Mouse (Mus musculus): ENCODE measurements around the gene Arhgef1.
"Not testable (repeated sequence)": the region's sequence is repeated elsewhere in the genome, so short reads cannot be mapped to it uniquely, and the experiment has no call there.

The Arhgef1 gene

GRCm38 (mm10) chr7:24890281-24891216, 12.2 kb upstream of the Arhgef1 start:
- peak; percentile 84 for DNase-seq (ENCODE audit: low read depth)

GRCm38 (mm10) chr7:24891241-24892124, 11.2 kb upstream of the Arhgef1 start:
- no peak for DNase-seq (ENCODE audit: low read depth)

GRCm38 (mm10) chr7:24892125-24892583, 10.6 kb upstream of the Arhgef1 start:
- DNase-seq (ENCODE audit: low read depth), result no peak

DNA sequence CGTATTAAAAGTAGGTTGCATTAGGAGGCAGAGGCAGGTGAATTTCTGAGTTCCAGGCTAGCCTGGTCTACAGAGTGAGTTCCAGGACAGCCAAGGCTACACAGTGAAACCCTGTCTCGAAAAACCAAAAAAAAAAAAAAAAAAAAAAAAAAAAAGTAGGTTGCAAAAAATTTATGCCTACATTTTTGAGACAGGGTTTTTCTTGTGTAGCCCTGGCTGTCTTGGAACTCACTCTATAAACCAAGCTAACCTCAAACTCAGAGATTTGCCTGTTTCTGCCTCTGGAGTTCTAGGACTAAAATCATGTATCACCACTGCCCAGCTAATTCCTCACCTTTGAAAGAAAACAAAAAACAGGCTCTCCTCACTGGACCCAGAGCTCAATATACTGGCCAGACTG, 7.0 kb upstream of the Arhgef1 start:
- DNase-seq (ENCODE audit: low read depth), result not testable (repeated sequence)

DNA sequence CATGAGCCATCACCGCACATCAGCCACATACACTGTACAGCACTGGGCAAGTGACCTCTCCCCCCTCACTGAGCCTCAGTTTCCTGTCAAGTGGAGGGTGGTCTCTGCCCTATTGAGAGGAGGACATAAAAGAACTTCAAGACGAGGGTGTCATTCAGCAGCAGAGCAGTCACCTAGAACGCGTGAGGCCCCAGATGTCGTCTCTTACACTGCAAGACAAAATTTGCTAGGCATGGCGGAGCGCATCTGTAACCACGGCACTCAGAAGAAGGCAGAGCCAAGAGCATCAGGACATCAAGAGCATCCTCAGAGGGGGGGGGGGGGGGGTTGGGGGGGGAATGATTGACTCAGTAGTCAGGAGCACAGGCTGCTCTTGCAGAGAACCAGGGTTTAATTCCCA, 6.4 kb upstream of the Arhgef1 start:
- no peak for DNase-seq (ENCODE audit: low read depth)

GRCm38 (mm10) chr7:24897224-24897623, 5.5 kb upstream of the Arhgef1 start, which contains the start of gene Cd79a:
TSS of gene Cd79a (plus strand) at chr7:24897381.
- no peak for DNase-seq (ENCODE audit: low read depth)

GRCm38 (mm10) chr7:24897959-24898358, 4.8 kb upstream of the Arhgef1 start:
- no peak for DNase-seq (ENCODE audit: low read depth)

- DNase-seq (ENCODE audit: low read depth), result no peak
These were observed 1.6 kb upstream of the Arhgef1 start for GRCm38 (mm10) chr7:24901114-24901513.

DNA sequence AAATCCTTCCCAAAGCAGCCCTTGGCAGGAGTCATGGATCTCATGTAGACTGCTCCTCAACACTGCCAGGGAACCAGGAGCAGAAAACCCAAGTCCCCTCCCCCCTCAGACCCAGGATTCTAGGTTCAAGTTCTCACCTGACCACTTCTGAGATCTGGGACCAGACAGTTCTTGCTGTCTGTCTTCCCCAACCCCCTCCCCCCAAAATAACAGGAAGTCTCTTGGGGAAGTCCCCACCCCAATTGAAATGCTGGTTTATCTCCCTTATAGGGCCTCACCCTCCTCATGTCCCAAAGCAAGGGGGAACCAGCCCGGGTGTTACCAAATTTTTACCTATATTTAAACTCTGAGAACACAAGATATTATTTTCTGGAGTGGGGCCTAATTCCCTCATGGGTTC, 870 bp upstream of the Arhgef1 start:
- DNase-seq (ENCODE audit: low read depth), result no peak

DNA sequence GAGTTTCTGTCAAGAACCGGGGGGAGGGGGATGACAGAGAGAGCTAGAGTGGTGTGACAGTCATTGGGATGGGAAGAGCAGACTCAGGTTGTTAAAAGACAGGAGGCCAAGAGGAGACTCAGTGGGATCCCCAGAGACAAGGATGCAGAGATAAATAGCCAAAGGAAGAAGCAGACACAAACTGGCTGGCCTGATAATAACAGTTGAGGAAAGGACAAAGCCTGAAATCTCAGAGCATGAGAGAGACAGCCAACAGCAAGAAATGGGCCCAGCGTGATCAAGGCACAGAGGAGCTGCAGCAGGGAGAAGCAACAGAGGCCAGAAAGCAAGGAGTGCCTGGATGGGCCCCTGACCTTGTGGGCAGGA, 465 bp upstream of the Arhgef1 start:
- no peak for DNase-seq (ENCODE audit: low read depth)

- no peak for DNase-seq (ENCODE audit: low read depth)
These were observed 723 bp downstream of the Arhgef1 start for GRCm38 (mm10) chr7:24903444-24903825.

- peak; percentile 95 for DNase-seq (ENCODE audit: low read depth)
These were observed 1.4 kb downstream of the Arhgef1 start for GRCm38 (mm10) chr7:24904070-24904483.

GRCm38 (mm10) chr7:24904936-24905335, 2.2 kb downstream of the Arhgef1 start:
- DNase-seq (ENCODE audit: low read depth), result peak; percentile 80

DNA sequence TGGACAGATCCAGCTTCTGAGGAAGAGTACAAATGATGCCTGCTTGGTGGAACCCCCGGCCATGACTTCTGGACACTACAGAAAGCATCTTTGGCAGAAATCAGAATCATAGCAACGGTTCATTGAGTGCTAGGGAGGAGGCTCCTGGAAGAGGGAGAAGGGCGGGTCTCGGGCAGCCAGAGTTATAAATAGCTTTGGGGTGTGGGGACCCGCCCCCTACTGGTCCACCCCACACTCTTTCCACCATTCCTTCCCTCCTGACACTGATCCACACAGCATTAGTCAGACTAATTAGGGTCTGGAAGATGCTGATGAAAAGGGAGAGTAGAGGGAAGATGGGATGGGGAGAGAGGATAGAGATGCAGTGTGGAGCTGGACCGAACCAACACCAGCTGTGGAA, 3.8 kb downstream of the Arhgef1 start:
- DNase-seq (ENCODE audit: low read depth), result no peak

GRCm38 (mm10) chr7:24907211-24907748, 4.6 kb downstream of the Arhgef1 start:
- no peak for DNase-seq (ENCODE audit: low read depth)

- DNase-seq (ENCODE audit: low read depth), result no peak
These were observed 9.8 kb downstream of the Arhgef1 start for GRCm38 (mm10) chr7:24912480-24912879.

GRCm38 (mm10) chr7:24918763-24919323, 16.1 kb downstream of the Arhgef1 start:
- DNase-seq (ENCODE audit: low read depth), result no peak

DNA sequence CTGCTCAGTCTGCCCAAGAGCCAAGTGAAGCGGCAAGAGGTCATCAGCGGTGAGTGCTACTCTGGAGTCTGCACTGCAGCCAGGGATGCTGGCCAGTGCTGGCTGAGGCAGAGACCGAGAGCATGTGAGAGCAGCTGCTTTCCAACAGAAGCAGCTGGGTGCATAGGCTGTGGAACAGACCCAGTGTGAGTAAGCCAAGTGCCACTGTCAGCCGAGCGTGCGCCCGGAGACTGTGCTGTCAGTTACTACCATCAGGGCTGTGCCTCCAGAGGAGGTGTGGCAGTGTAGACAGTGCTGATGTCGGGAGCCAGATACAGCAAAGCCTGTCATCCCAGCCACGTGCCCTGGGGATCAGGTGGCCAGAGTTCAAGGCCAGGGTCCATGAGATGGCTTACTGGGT, 17.0 kb downstream of the Arhgef1 start:
- DNase-seq (ENCODE audit: low read depth), result no peak

- DNase-seq (ENCODE audit: low read depth), result no peak
These were observed 27.8 kb downstream of the Arhgef1 start for GRCm38 (mm10) chr7:24930475-24930874.

DNA sequence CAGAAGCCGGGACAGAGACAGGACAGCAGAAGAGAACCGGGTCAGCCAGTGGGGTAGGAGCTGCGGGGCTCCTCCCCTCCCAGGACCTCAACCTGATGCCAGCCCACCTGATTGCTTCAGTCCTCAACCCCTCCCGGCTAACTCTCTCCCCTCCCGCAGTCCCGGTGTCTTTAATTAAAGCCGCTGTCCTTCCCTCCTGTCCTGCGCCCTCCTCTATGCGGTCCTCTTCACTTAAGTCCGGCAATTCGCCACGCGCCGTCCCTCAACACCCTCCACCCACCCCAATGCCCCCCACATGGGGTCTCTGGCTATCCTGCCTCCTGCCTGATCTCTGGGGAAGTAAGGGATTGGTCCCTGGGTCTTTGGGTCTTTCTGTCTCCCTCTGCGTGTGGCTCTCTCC, 28.9 kb downstream of the Arhgef1 start:
- DNase-seq (ENCODE audit: low read depth), result no peak

DNA sequence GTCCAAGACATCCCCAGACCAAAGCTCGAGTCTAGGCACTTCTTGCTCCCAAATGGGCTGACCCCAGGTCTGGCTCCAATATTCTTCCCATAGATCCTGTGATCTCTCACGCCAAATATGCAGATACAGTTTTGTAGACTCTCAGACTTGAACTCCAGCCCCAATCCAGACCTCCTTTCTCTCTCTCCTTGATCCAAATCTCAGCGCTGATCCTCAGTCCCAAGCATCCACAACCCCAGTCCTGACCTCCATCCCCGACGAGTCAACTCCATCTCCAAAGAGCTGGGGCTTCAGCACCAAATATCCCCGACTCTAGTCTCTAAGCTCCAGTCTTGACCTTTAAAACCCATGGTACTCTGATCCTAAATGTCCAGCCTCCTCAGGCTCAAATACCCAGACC, 40.9 kb downstream of the Arhgef1 start:
- DNase-seq (ENCODE audit: low read depth), result no peak
